Mouse (Mus musculus) mouse embryonic stem cell (cell line): ENCODE measurements around the gene Kcnh1.

Source experiments
- in situ Hi-C, 2 experiments: fragments of 300-500 bp; cut with MboI; formaldehyde crosslinking; loops; 1 replicate in 1 of 2; 3 replicates in 1 of 2; pipeline ENCODE4 v1.14.3; 2019 to 2020; ENCODE audit warnings: low sequenced_read_pairs in 2 of 2, low pct_unique_long_range_greater_than_20kb in 1 of 2, mixed read lengths in 1 of 2; ENCODE audit not compliant: unreplicated experiment in 1 of 2

Gene Kcnh1

DNA sequence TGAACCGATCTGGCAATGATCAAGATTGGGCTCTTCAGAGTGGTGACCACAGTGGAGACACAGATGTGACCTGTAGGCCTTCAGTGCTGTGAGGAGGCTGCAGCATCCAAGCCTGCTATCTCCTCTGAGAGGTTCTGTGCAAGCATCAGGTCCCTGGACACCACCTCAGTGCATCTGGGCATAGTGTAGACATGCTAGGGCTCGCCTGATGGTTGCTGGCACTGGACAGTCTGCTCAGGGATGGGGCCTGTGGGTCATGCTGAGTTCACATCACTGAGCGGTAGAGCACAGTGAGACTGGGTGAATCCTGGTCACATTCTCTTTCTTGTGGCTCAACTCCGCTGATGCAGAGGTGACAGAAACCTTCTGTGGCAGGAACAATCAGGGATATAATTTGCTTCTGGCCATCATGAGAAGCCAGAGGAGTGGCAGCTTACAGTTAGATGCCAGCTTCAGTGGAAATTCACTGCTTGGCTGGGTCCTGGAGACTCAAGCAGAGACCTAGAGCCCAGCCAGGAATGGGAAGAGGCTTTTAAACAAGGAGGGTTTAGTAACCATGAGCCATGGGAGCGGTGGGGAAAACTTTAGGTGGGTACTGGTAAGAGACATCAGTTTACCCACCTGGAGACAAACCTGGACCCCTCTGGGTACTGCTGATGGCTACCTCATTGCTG, 252.3 kb downstream of the Kcnh1 start:
- in situ Hi-C loops, result no loop called here

DNA sequence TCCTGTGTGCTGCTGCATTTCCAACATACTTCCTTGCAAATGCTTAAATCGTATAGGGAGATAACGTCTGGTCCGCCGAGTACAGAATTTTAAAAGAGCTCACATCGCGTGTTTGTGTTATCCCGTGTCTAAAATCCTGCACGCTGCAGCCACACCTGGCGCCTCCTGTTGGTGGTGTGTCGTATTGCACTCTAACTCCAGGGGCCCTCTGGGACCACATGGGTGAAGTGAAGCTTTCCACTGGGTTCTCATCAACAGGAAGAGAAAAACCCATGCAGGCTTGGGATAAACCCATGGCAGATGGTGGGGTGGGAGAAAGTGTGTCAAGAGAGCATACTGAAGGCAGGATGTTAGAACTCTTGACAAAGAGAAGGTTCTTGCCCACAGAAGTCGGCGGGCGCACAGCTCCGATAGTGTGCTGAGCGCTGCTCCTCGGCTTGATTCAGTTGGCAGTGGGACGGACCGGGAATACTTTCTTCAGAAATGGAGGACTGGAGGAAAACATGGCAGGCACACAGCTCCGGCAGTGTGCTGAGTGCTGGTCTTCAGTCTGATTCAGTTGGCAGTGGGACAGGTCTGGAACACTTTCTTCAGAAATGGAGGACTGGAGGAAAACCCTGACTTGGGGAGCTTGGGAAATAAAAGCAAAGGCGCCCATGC, 253.6 kb downstream of the Kcnh1 start:
- in situ Hi-C loops, result no loop called here

- in situ Hi-C loops, result no loop called here
Measured at GRCm38 (mm10) chr1:192444658-192445447, 254.3 kb downstream of the Kcnh1 start.

DNA sequence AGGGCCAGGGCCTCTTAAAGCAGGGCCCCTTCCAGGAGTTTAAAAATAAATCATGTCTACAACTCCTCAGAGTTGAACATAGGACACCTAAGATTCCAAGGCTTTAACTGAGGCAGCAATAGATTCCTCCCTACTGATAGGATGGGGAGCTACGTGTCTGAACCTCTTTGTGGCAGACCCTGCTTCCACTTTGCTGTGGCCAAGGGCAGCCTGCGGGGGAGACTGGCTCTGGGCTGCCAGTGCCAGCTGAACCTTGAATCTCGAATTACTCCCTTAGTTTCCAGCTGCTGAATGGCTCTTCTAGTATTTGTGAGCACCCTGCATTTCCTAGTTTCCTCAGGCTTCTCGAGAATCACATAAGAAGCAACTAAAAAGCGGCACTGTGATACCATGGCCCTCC, 255.6 kb downstream of the Kcnh1 start:
- in situ Hi-C loops, result no loop called here

DNA sequence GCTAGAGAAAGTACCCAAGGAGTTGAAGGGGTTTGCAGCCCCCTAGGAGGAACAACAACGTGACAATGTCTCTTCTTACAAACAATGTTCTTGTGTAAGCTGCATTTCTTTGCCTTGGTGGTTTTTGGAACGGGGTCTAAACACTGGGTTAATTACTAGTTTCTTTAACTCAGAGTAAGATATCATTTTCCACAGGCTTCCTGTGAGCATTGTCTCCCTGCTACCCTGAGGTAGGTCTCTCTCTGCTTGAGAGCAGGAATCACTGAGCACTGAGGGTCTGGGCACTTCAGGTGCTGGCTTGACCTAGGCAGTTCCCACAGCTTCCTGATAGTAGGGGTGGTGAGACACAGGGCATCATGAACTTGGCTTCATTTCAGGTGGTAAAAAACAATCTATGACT, 257.1 kb downstream of the Kcnh1 start:
- in situ Hi-C loops, result no loop called here

DNA sequence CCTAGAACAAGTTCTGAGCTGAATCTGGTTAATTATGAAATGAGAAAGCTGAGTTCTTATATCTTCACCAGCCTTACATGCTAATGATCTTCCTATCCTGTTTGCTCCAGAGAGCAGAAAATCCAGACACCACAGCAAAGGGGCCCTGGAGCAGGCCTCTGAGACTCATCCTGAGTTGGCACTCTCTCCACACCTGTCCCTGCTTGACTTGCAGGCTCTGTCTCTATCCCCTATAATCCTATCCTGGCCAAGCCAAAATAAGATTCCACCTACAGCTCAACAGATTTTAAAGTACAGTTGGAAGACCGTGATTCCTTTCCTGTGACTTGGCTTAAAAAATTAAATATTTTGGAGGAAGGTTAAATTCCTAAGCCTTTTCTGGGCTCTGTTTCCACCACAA, 257.9 kb downstream of the Kcnh1 start:
- in situ Hi-C loops, result no loop called here

DNA sequence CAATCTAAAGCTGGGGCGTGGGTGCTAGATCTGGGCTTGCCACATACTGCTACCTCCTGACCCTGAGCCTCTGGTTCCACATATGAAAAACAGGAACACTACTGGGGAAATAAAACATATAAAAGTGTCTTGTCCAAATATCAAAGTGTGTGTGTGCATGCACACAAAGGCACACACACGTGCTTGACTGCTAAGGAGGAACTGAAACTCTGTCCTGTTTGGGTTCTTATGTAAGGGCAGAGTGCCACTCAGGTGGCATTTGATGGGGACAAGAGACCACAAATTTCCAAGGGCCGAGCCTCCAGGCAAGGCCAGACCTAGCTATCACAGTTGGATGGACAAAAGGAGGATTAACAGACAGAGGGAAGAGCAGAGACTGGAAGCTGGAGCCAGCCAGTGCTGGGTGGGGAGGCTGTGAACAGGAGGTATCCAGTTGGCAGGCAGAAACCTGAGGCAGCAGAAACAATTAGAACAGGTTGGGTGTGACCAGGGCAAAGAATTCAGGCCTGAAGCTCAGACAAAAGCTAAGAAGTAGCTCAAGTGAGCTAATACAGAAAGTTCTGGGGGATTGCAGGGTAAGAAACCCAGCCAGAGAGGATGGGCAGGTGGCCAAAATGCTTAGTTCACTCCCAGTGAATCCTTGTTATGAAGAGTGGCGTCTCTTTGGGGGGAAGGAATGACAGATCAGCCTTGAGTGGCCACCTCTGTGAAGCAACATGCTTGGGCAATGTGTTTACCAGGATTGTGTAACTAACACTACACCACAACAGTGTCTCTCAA, 259.2 kb downstream of the Kcnh1 start:
- in situ Hi-C loops, result no loop called here

DNA sequence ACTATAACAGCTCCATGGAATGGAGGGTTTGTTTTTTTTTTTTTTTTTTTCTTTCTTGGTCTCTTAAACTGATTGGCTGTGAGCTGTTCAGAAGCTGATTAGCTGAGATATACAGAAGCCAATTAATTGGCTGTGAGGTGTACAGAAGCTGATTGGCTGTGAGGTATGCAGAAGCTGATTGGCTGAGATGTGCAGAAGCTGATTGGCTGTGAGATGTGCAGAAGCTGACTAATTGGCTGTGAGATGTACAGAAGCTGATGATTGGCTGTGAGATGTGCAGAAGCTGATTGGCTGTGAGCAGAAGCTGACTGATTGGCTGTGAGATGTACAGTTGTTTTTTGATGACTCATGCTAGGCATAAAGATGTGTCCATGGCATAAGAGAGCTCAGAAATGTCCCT, 259.9 kb downstream of the Kcnh1 start:
- in situ Hi-C loops, result no loop called here

- in situ Hi-C loops, result no loop called here
Measured at GRCm38 (mm10) chr1:192451722-192452121, 261.1 kb downstream of the Kcnh1 start.

GRCm38 (mm10) chr1:192454501-192454900, 263.9 kb downstream of the Kcnh1 start:
- in situ Hi-C loops, result no loop called here

DNA sequence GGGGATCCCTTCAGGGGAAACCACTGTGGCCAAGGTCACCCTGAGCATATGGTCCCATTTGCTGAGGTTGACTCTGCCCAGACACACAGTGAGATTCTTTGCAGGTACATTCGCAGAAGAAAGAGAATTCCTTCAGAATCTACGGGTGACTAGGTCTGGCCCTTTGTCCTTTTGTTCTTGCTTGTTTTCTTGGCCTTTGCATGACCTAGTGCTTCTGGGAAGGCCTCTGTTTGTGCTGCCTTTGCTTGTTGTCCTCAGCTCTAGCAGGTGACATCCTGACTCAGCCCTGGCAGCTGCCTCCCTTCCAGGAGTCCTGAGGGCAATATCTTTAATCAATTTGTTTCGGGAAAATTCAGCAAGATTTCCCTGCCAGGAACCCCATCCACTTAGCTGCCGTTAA, 264.4 kb downstream of the Kcnh1 start:
- in situ Hi-C loops, result no loop called here

- in situ Hi-C loops, result no loop called here
Measured at GRCm38 (mm10) chr1:192457037-192457436, 266.5 kb downstream of the Kcnh1 start.

DNA sequence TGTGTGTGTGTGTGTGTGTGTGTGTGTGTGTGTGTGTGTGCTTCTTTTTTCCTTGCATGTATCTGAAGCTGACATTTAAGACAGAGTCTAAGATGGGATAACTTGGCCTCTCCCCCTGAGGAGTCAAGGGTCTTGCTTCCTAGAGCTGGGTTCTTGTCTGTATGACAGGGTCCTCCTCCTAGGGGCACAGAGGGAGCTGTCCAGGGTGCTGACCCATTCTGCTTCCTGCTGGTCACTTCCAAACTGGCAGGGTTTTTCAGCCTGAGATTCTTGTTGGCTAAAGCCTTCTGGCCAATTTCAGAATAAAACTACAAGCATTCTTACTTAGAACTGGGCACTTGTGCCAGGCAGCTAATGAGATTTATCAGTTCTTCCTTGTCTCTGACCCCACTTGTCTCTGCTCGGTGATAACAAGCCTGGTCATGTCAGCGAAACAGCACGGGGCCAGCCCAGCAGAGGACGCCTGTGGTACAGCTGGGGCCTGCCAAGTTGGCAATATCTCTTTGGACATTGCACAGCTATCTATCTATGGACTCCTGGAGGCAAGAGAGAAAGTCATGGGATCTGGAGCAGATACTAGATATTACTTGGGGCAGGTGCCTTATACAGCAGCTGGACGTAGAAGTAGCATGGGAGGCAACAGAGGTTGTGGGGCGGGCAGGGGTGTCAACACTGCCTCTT, 267.1 kb downstream of the Kcnh1 start:
- in situ Hi-C loops, result no loop called here

- in situ Hi-C loops, result no loop called here
Measured at GRCm38 (mm10) chr1:192463732-192464131, 273.2 kb downstream of the Kcnh1 start.

DNA sequence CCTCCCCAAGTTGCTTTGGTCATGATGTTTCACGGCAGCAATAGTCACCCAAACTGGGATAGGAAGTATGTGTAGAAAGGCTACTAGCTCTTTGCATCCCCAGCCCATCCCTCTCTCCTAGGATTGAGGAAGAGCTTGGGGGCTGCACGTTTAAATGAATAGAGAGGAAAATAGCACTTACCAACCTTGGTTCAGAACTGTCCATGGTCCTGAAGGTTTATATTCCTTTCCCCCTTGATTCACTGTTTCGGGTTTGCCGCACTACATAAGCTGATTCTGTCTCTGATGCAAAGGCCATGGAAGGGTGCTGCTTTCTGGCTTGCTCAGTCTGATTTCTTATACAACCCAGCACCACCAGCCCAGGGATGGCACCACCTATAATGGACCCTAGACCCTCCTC, 281.8 kb downstream of the Kcnh1 start:
- in situ Hi-C loops, result no loop called here

DNA sequence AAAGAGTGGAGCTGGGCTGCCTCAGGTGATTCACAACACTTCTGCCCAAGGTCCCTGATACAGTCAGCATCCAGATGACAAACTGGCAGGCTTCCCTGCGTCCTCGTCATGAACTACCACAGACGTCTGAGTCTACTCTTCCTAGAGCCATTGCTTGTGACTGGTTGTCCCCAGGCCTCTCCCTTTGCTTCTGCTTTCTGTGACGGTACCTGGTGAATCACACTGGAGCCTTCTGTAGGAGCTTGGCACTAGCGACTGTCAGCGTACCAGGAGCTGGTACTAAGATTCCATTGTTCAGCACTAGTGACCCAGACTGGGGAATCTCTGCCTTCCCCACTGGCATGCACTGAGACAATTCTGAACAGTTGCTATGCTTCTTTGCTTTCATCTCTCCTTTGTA, 282.6 kb downstream of the Kcnh1 start:
- in situ Hi-C loops, result no loop called here

DNA sequence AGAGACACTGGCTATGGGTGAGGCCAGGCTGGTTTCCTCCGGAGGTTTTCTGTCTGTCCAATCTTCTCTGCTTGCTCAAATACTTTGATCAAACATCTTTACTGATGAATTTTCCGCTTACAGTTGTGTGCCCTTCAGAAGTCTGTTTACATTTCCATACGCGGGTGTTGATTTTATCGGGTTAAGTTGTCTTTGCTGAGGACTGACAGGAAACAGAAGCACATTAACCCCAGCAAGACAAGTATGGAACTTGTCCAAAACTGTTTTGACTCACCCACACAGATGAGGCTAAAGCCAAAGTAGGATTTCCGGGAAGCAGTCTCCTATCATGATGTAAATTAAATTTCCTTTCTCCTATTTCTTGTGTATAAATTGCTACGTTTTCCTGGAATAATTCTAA, 286.1 kb downstream of the Kcnh1 start:
- in situ Hi-C loops, result no loop called here

GRCm38 (mm10) chr1:192477556-192477955, 287.0 kb downstream of the Kcnh1 start:
- in situ Hi-C loops, result no loop called here
